Mouse (Mus musculus): ENCODE results near the gene Olfr1310.
"Not testable (repeated sequence)": the region's sequence is repeated elsewhere in the genome, so short reads cannot be mapped to it uniquely, and the experiment has no call there.

Gene Olfr1310

GRCm38 (mm10) chr2:112012608-112013007 lies at the start of gene Olfr1310:
Olfr1310 (minus strand) TSS chr2:112012708.
- DNase-seq (ENCODE audit: low spot score in 2 of 2): no peak

DNA sequence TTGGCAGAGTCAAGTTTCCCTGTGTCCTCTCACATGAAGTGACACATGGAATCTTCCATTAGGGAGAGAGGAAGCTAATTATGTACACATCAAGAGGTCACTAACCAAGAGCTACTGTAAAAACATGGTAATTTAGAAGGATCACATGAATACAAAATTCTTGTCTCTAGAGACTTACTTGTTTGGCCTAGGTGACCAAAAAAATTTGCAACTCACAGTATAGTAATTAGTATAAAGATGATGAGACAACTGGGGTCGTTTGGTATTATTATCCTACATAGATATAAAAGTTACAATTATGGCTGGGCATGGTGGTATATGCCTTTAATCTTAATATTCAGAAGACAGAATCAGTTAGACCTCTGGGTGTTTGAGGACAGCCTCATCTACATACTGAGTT lies 37.6 kb upstream of the Olfr1310 start, which contains the start of gene Olfr1312:
TSS of gene Olfr1312 (minus strand) at position 101 of the 400 bp plus-strand sequence.
- no peak for DNase-seq (ENCODE audit: low spot score in 2 of 2)

GRCm38 (mm10) chr2:112026971-112027370 lies 14.5 kb upstream of the Olfr1310 start:
- DNase-seq (ENCODE audit: low spot score in 2 of 2): not testable (repeated sequence)

- no peak for DNase-seq (ENCODE audit: low spot score in 2 of 2)
Measured at GRCm38 (mm10) chr2:112024312-112024711, 11.8 kb upstream of the Olfr1310 start, which contains the start of gene Olfr1311. Olfr1311 (minus strand) TSS chr2:112024412.

DNA sequence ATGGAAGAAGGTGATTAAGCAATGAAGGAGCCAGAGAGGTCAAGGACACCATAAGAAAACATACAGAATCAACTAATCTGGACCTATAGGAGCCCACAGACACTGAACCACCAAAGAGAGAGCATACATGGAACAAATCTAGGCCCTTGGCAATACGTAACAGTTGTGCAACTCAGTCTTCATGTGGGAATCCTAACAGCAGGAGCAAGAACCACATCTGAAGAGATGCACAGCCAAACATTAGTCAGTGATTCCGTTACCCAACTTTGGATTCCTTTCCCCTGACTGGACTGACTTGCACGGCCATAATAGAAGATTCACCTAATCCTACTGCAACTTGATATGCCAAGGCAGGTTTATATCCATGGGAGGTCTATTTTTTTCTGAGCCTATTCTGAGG lies 2.4 kb upstream of the Olfr1310 start:
- no peak for DNase-seq (ENCODE audit: low spot score in 2 of 2)

DNA sequence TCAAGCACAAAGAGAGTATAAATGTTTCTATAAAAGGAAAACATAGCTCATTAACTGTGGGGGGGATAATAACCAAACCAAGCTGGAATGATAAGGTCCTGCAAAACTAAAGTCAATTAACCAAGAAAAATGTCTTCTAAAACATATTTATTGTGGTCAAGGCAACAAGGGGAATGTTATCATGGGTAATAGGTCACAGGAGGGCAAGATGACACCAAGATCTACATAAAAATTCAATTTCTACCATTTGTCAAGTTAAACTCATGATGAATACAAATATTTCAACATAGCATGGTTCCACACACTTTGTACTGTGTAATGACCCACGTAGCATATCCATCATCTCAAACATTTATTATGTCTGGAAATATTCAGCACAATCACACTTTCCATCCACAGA lies 22.3 kb downstream of the Olfr1310 start, which contains the start of gene Olfr1309:
TSS of gene Olfr1309 (minus strand) at position 101 of the 400 bp plus-strand sequence.
- no peak for DNase-seq (ENCODE audit: low spot score in 2 of 2)

DNA sequence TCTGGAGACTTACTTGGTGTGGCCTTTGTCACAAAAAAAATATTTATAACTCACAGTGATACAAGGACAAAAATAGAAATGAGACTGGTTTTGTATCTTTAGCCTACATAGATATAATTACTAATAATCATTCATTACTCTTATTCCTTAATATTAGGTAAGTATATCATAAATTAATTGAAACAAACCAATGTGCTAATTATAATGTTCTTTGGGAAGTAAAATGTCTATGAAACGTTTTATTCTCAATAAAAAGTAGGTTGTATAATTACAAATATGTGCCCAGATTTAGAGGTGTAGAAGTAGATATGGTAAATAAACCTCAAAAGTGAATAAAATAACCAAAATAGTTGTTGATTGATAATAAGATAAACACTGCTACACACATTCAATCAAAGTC lies 47.7 kb downstream of the Olfr1310 start, which contains the start of gene Olfr1308:
TSS of gene Olfr1308 (minus strand) at position 101 of the 400 bp plus-strand sequence.
- DNase-seq (ENCODE audit: low spot score in 2 of 2): no peak

All from thymus, postnatal 10 days (tissue).